Mouse (Mus musculus) kidney, postnatal 14 days (tissue): Measurements from ENCODE around the gene Pex14.
A peak's percentile ranks its signal among the peaks of the same experiment; 100 is the strongest.

Source experiments
- DNase-seq: peaks from one replicate; pipeline ENCODE4 v3.0.0; 2022; ENCODE audit warnings: mixed read lengths

The Pex14 gene

DNA sequence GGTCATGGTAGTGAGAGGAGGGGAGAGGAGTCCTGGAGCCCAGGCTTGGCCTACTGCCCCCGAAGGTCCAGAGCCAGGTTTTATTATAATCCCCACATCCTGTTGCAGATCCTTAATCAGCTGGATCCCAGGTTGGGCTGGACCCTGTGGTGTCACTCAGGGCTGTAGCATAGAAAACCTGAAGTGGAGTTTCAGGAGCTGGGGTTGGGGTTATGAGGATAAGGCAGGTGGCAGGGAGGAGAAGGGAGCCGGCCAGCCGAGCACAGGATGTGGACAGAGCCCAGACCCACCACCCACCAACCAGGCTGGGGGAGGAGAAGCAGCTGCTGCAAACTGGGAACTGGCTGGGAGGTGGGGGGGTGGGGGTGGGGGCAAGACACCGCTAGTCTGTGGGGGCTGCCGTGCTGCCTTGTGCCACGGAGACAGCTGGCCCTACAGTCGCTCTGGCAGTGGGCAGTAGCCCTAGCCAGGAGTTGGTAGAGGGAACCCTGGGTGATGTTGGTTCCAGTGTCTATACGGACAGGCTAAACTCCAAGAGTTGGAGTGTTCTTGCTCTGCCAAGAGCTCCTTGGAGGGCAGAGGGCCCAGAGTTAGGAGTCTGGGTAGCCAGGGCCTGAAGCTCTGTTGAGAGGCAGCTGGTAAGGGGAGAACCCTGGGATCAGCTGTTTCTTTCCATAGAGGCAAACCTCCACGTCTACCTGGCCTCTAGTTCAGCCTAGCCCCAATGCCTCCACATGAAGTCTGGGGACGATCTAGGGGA lies 184.6 kb downstream of the Pex14 start:
- peak; percentile 88 for DNase-seq

DNA sequence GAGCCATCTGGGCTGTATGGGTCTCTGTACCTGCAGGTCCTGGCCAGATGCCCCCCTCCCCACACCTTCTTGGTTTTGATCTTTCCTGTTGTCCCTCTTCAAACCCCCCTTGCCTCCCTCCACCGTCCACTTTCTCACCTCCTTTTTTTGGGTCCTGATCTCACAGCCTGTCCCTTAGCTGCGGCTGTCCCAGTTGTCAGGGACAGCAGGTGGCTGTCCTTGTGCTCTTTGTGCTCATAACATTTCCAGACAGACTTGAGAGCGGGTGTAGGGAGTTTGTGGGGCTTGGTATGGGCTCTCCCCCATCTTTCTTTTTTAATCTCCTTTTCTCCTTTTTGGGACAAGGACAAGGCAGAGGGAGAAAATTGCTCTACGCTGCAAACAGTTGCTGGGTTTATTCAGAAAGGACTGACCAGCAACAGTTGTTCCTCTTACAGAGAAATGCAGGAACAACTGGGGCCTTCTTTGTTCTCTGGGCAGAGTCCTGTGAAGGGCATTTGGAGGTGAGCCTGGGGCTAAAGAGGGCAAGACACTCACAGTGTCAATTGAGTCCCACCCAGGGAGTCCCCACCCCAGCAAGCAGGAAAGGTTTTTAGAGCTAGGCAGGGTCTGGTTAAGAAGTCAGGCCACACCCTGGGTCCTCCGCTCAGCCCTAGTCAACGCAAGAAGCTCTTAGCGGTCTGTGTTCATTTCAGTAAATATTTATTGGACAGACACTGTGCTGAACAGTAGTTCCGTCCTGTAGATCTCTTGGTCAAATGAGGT lies 186.7 kb downstream of the Pex14 start:
- DNase-seq, result no peak

DNA sequence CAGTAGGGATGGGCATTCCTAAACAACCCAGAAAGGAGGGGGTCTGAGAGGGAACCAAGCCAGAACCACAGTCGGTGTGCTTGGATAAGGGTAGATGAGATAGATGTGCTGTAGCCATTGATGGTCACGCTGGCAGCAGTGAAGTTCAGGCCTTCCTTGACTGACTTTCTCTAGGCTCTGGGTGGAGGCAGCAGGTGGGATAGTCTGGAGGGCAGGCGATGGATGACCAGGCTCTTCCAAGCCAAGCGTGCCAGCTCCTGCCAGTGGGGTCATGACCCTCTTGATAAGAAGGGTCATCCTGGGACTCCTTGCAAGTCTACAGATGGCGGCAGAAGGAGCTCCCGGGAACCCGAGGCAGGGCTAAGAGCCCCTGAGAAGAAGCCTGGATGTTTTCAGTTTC lies 187.5 kb downstream of the Pex14 start:
- DNase-seq, result no peak
